Mouse (Mus musculus) heart, adult 2 months (tissue): ENCODE results near the gene Pde4d. TPM values are rescaled to one million over a fixed set of nuclear protein-coding genes. Genes with fewer than 3 reads are reported as not detected.

ENCODE experiments used
- DNase-seq, 2 experiments: peaks; one replicate each; pipeline ENCODE4 v3.0.0; 2021
- H3K27ac ChIP-seq: fragments of 200-600 bp; 2 replicates; pipeline ENCODE4 v1.8.1; 2022
- H3K27me3 ChIP-seq: fragments of 200-500 bp; 2 replicates; pipeline ENCODE4 v1.6.1; 2012; ENCODE audit warnings: mild to moderate bottlenecking, low read length, inconsistent platforms, mixed read lengths; ENCODE audit not compliant: control insufficient read depth, insufficient read depth
- H3K36me3 ChIP-seq: fragments of 200-500 bp; 2 replicates; pipeline ENCODE4 v1.6.1; 2012; ENCODE audit warnings: low read length, inconsistent platforms; ENCODE audit not compliant: control insufficient read depth, insufficient read depth
- H3K4me1 ChIP-seq: fragments of 200-500 bp; 2 replicates; pipeline ENCODE4 v1.6.1; 2011; ENCODE audit warnings: low read length; ENCODE audit not compliant: control insufficient read depth, insufficient read depth
- H3K4me3 ChIP-seq: fragments of 200-600 bp; 2 replicates; pipeline ENCODE4 v1.8.1; 2022
- H3K79me2 ChIP-seq: fragments of 200-500 bp; replicated peaks from 2 replicates; pipeline ENCODE4 v1.6.1; 2012; ENCODE audit warnings: mild to moderate bottlenecking, inconsistent platforms, low read length, moderate library complexity, mixed read lengths; ENCODE audit not compliant: control insufficient read depth, insufficient read depth
- H3K9ac ChIP-seq: fragments of 200-500 bp; 2 replicates; pipeline ENCODE4 v1.6.1; 2012; ENCODE audit warnings: low read depth, mild to moderate bottlenecking, control low read depth, inconsistent platforms, low read length, mixed read lengths
- CTCF ChIP-seq: fragments of 200-600 bp; IDR thresholded peaks from 2 replicates; pipeline ENCODE4 v1.8.1; 2022; ENCODE audit warnings: antibody characterized with exemption, mild to moderate bottlenecking, moderate library complexity
- EP300 ChIP-seq: fragments of 200-500 bp; IDR thresholded peaks from 2 replicates; pipeline ENCODE4 v1.6.1; 2011; ENCODE audit warnings: low read depth, low read length, control low read depth; ENCODE audit not compliant: insufficient read depth
- POLR2A ChIP-seq: fragments of 200-500 bp; IDR thresholded peaks from 2 replicates; pipeline ENCODE4 v1.6.1; 2011; ENCODE audit warnings: mild to moderate bottlenecking, low read depth, low read length, control low read depth; ENCODE audit not compliant: insufficient read depth
- WGBS: fragments of 180-500 bp; shearing (Covaris S2); methylation state at CpG from one replicate; pipeline ENCODE4 v1.1.7; 2018; 5-methylcytosine and 5-hydroxymethylcytosine counted together
- intact Hi-C: fragments of 180-260 bp; cut with DNase I; formaldehyde crosslinking; loops from one replicate; pipeline ENCODE4 v1.15.1; 2025
- polyA plus RNA-seq: library from polyadenylated mRNA; depleted of rRNA; stranded (reverse); fragments of >200 nt; gene quantifications from 2 replicates; pipeline ENCODE4 v1.2.3, GENCODE M21; 2012
- total RNA-seq, 2 experiments: library from RNA; stranded (reverse); gene quantifications; 2 replicates each; pipeline ENCODE4 v1.2.3; 2021

Gene Pde4d
- total and polyA plus RNA-seq, 3 experiments: 11.5 to 40.1 (median 38.1) TPM

DNA sequence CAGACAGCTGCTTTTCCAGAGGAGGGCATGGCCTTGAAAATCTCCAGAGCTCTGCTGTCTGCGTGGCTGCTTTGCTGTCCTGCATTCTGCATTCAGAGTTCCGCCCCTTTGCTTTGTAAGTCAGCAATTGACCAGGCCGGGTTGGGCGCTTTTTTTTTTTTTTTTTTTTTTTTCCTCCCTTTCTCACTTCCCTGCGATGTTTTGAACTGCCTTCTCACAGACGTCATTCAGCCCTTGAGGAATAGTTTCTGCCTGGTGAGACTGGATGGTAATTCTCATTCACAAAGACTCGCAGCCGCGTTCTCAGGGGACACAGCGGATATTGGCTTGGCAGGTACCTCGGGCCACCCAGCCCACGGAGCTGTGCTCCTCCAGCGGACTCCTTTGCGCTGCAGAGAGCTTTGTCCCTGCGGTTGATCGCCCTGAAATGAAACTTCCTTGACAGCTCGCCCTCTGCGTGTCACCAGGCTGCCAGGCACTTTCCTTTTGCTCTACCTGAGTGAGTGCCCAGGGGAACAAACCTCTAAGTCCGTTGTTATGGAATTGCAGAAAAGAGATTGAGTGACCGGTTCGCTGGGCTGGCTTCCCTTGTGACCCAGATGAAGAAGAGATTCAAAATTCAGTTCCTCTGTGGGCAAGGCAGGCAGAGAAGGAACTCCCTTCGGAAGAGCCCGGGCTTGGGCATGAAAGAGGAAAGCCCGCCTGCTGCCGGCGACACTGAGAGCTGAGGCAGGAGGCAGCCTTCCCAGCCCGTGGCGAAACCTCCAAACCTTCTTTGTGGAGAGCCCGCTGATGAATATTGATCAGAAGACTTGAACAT is 1235.8 kb downstream of the Pde4d start:
- Histone ChIP-seq H3K4me1 (no peaks in the 10 kb centered on the region; the same call in none of the 2 replicates), H3K4me3 (peak overlapping the region; percentile 72), H3K27me3 (no peaks in the 10 kb centered on the region), H3K79me2 (no peaks in the 10 kb centered on the region), H3K36me3 (peaks cover 3% of the 10 kb centered on the region; the same call in 1 of the 2 replicates), H3K27ac (peak overlapping the region; percentile 70), H3K9ac (peak overlapping the region; percentile 35)
- DNase-seq: peak; percentile 71 to 74
- under 1% methylated on average over 29 of the region's 29 CpGs for WGBS
- TF ChIP-seq EP300: no peak
- TF ChIP-seq POLR2A: no peak
- TF ChIP-seq CTCF: peak; percentile 47
- intact Hi-C loops: loop anchor here (5.0 kb wide), 1 partner anchor 68 kb away; no protein-coding TSS in a partner anchor

DNA sequence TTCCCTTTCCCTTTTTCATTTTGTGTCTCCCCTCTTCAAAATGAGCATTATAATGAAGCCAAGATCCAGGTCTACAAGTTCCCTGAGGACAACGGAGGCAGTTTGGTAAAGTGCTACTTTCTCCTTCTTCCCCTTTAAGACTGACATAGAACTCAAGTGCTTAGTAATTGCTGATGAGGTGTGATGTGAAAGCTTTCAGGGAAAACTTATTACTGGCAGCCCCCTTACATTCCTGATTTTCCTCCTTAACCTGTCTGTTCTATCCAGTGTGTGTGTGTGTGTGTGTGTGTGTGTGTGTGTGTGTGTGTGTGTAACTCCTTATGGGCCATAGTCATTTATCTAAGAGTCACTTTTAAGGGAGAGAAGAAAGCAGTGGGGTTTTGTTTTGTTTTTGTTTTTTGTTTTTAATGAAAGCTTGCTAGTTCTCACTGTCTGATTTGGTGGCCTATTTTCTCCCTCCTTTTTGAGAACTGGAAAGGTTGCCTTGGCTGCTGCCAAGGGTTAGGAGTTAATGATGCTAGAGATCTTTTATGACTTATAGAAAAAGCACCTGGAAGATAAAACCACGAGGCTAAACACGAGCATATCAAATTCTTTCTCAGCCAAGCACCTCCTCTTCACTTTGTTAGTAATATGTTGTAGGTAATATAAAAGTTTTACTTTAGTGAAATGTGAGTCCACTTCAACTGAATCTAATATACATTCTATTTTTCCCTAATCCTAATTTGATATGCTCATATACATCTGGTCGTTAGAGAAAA is 1236.5 kb downstream of the Pde4d start:
- peaks cover 3% of the 10 kb centered on the region; the same call in 1 of the 2 replicates for H3K36me3 ChIP-seq
- intact Hi-C loops: loop anchor here (5.0 kb wide), 1 partner anchor 69 kb away; no protein-coding TSS in a partner anchor
- H3K79me2 ChIP-seq: no peaks in the 10 kb centered on the region
- no peaks in the 10 kb centered on the region for H3K27me3 ChIP-seq
- WGBS: 10% methylated on average over 4 of the region's 4 CpGs
- no peak for DNase-seq
- peak overlapping the region; percentile 72 for H3K4me3 ChIP-seq
- H3K9ac ChIP-seq: peak overlapping the region; percentile 35
- no peaks in the 10 kb centered on the region; the same call in none of the 2 replicates for H3K4me1 ChIP-seq
- peak overlapping the region; percentile 70 for H3K27ac ChIP-seq
- no peak for TF ChIP-seq POLR2A
- TF ChIP-seq EP300: no peak
- no peak for TF ChIP-seq CTCF

DNA sequence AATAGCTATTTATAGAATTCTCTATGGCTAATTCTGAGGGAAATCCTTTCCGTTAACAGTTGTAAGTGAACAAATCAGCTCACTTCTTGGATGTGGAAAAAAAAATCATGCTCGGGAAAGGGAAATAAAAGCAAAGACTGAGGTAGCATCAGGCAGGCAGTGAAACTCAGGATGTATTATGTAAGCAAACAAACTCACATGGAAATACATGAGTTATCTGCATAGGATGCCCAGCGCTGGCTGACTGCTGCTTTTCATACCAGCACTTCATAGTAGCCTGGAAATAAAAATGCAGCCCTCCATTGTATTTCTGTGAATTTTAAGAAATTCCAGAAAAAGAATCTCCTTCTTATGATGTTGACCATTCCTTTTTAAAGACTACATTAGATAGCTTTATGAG is 1237.2 kb downstream of the Pde4d start:
- H3K27me3 ChIP-seq: no peaks in the 10 kb centered on the region
- H3K79me2 ChIP-seq: no peaks in the 10 kb centered on the region
- H3K27ac ChIP-seq: peak overlapping the region; percentile 58
- intact Hi-C loops: loop anchor here (5.0 kb wide), 1 partner anchor 70 kb away; no protein-coding TSS in a partner anchor
- no peak overlapping the region for H3K9ac ChIP-seq
- no peak for TF ChIP-seq EP300
- no peak for TF ChIP-seq POLR2A
- TF ChIP-seq CTCF: no peak
- WGBS: 16% methylated on average over 3 of the region's 3 CpGs
- no peak for DNase-seq
- H3K4me1 ChIP-seq: no peaks in the 10 kb centered on the region; the same call in none of the 2 replicates
- H3K4me3 ChIP-seq: peak overlapping the region; percentile 72
- H3K36me3 ChIP-seq: peaks cover 3% of the 10 kb centered on the region; the same call in 1 of the 2 replicates

DNA sequence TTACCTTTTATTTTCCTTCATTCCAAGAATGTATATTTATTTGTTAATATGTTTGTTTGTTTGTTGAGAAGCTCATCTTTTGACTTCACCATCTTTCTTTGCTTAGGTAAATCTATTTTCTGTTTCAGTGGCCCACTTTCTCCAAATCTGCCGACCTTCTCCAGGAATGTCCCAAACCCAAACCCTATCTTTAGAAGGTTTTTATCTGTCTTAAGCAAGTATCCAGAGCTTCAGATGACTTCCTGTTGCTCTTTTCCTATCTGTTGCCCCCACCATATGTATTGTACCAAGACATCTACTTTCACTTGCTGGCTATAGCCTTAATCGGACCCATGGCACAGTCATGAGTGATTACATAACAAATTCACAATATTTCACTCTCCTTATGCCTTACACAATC is 1238.4 kb downstream of the Pde4d start:
- no peaks in the 10 kb centered on the region for H3K27me3 ChIP-seq
- WGBS: 51% methylated on average over 2 of the region's 2 CpGs
- no peak for TF ChIP-seq CTCF
- TF ChIP-seq POLR2A: no peak
- no peak for TF ChIP-seq EP300
- H3K4me3 ChIP-seq: no peak overlapping the region
- no peak overlapping the region for H3K9ac ChIP-seq
- H3K36me3 ChIP-seq: peaks cover 3% of the 10 kb centered on the region; the same call in 1 of the 2 replicates
- no peaks in the 10 kb centered on the region for H3K79me2 ChIP-seq
- H3K27ac ChIP-seq: no peak overlapping the region
- DNase-seq: no peak
- no peaks in the 10 kb centered on the region; the same call in none of the 2 replicates for H3K4me1 ChIP-seq
- intact Hi-C loops: loop anchor here (5.0 kb wide), 1 partner anchor 71 kb away; no protein-coding TSS in a partner anchor

DNA sequence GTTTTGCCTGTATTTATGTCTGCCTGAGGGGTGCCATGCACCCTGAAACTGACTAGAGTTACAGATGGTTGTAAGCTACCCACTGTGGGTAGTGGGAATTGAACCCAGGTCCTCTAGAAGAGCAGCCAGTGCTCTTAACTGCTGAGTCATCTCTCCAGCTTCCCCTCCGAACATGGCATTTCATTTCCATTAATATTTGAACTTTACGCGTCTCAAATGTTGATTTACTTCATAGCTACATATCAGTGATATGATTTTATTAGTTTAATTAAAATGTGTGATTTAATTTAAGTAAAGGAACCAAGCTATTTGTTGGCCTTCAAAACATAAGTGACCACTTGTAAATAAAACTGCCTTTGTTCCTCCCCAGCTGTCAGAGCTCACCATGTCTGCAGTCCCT is 1239.4 kb downstream of the Pde4d start:
- no peaks in the 10 kb centered on the region for H3K79me2 ChIP-seq
- H3K36me3 ChIP-seq: peaks cover 3% of the 10 kb centered on the region; the same call in 1 of the 2 replicates
- no peak overlapping the region for H3K4me3 ChIP-seq
- intact Hi-C loops: loop anchor here (5.0 kb wide), 1 partner anchor 72 kb away; no protein-coding TSS in a partner anchor
- no peaks in the 10 kb centered on the region for H3K27me3 ChIP-seq
- no peak overlapping the region for H3K9ac ChIP-seq
- H3K4me1 ChIP-seq: no peaks in the 10 kb centered on the region; the same call in none of the 2 replicates
- no peak overlapping the region for H3K27ac ChIP-seq
- DNase-seq: no peak
- 93% methylated on average over 3 of the region's 3 CpGs for WGBS
- TF ChIP-seq EP300 (no peak), POLR2A (no peak), CTCF (no peak)
